Mouse (Mus musculus): ENCODE measurements around the gene Rb1.

DNA sequence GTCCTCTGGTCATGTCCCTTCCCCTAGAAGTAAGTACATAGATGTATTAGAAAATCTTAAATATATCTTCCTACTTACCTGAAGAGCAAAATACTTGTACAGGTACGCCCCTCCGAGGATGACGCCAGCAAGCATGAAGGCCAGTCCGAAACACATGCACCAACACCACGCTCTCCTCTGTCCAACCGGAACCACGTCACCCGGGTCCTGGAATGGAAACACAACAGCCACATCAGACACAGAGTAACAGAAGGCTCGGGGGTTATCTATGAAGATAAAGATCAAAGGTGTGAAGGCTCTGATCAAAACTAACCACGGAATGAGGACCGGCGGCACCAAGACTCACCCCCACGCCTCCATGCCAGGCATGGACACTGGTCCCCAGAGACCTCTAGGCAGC, 42.6 kb upstream of the Rb1 start:
- TF ChIP-seq EP300 (IDR thresholded peaks at IDR 0.05; ENCODE audit: low read depth) (no peak), CTCF (IDR thresholded peaks at IDR 0.05; ENCODE audit: low read depth) (no peak)
